Mouse (Mus musculus) CD4-positive, CD25-positive, alpha-beta regulatory T cell, adult 4 months (primary cell): ENCODE data around the gene Cyfip2. TPM values are rescaled to one million over a fixed set of nuclear protein-coding genes. Genes with fewer than 3 reads are reported as not detected.
"Not testable (repeated sequence)": the region's sequence is repeated elsewhere in the genome, so short reads cannot be mapped to it uniquely, and the experiment has no call there.

Experiments used
- ATAC-seq: one replicate; pipeline ENCODE4 v1.8.0; 2017
- polyA plus RNA-seq, 2 experiments: library from polyadenylated mRNA; unstranded; fragments of 100-300 nt; shearing (Covaris generic); gene quantifications; one replicate each; pipeline ENCODE4 v1.2.1; 2017

Cyfip2 gene
- polyA plus RNA-seq, 2 experiments from 2014 or later: 62.3 to 90.1 TPM

GRCm38 (mm10) chr11:46230184-46230583 is 82.5 kb downstream of the Cyfip2 start:
- no peak for ATAC-seq

- ATAC-seq: no peak
These were observed 87.3 kb downstream of the Cyfip2 start for GRCm38 (mm10) chr11:46225345-46225744.

GRCm38 (mm10) chr11:46223575-46223974 is 89.1 kb downstream of the Cyfip2 start:
- ATAC-seq: no peak

GRCm38 (mm10) chr11:46220211-46220610 is 92.4 kb downstream of the Cyfip2 start:
- ATAC-seq: no peak

GRCm38 (mm10) chr11:46219380-46219779 is 93.3 kb downstream of the Cyfip2 start:
- ATAC-seq: no peak

- no peak for ATAC-seq
These were observed 94.1 kb downstream of the Cyfip2 start for GRCm38 (mm10) chr11:46218584-46218983.

GRCm38 (mm10) chr11:46217686-46218085 is 95.0 kb downstream of the Cyfip2 start:
- no peak for ATAC-seq

- no peak for ATAC-seq
These were observed 96.0 kb downstream of the Cyfip2 start for GRCm38 (mm10) chr11:46216669-46217068.

- peak; percentile 73 for ATAC-seq
These were observed 97.3 kb downstream of the Cyfip2 start for GRCm38 (mm10) chr11:46215354-46215753.

- no peak for ATAC-seq
These were observed 98.1 kb downstream of the Cyfip2 start for GRCm38 (mm10) chr11:46214368-46215230.

- no peak for ATAC-seq
These were observed 98.8 kb downstream of the Cyfip2 start for GRCm38 (mm10) chr11:46213844-46214243.

- ATAC-seq: no peak
These were observed 100.8 kb downstream of the Cyfip2 start for GRCm38 (mm10) chr11:46211858-46212257.

- ATAC-seq: no peak
These were observed 102.8 kb downstream of the Cyfip2 start for GRCm38 (mm10) chr11:46209884-46210283.

GRCm38 (mm10) chr11:46205639-46206409 is 106.8 kb downstream of the Cyfip2 start:
- ATAC-seq: no peak

GRCm38 (mm10) chr11:46204841-46205240 is 107.8 kb downstream of the Cyfip2 start:
- ATAC-seq: no peak

- no peak for ATAC-seq
These were observed 110.1 kb downstream of the Cyfip2 start for GRCm38 (mm10) chr11:46202547-46202887.

- ATAC-seq: no peak
These were observed 110.8 kb downstream of the Cyfip2 start for GRCm38 (mm10) chr11:46201636-46202546.

- ATAC-seq: no peak
These were observed 112.0 kb downstream of the Cyfip2 start for GRCm38 (mm10) chr11:46200664-46201063.

GRCm38 (mm10) chr11:46194175-46194574 is 118.5 kb downstream of the Cyfip2 start:
- no peak for ATAC-seq

GRCm38 (mm10) chr11:46188283-46188682 is 124.4 kb downstream of the Cyfip2 start:
- no peak for ATAC-seq

GRCm38 (mm10) chr11:46185486-46185885 is 127.2 kb downstream of the Cyfip2 start:
- ATAC-seq: no peak

GRCm38 (mm10) chr11:46184946-46185345 is 127.7 kb downstream of the Cyfip2 start:
- no peak for ATAC-seq

GRCm38 (mm10) chr11:46182031-46182430 is 130.6 kb downstream of the Cyfip2 start:
- ATAC-seq: not testable (repeated sequence)
